35 mouse cellular contexts compared by ENCODE assay signal in the genomic region with DNA sequence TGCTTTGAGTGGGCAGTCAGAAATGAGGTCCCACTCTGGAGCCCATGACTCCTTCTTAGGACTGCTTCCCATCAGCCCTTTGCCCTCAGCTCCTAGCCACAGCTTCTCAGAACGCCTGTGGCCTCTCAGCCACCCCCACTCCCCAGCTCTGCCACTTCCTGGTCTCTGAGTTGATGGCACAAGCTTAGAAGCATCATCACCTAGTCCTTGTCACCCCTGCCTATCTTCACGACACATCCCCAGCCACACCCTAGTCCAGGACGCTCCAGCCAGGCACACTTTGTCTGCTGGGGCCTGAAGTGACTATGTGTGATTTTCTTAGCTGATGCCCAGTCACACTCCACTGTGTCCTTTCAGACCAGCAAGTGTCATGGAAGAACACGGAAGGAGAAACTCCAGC. TPM values are rescaled to one million over a fixed set of nuclear protein-coding genes. Genes with fewer than 3 reads are reported as not detected.
DNase-seq lines count a peak whose midpoint lies in the region; ATAC-seq and TF ChIP-seq lines count a peak whose summit lies in the region.
"Had no signal": no experiment of that assay in that cellular context is flagged by ENCODE, and none has a peak within 500 bp of the region (broad histone marks: within the 10 kb centered on the region; RNA-seq: fewer than 3 reads in every experiment).

No protein-coding gene starts in this region.

- no peak overlapping the region for H3K9ac ChIP-seq in liver, postnatal 0 days (replicated peaks)
- H3K9ac ChIP-seq in liver, embryonic 14.5 days (replicated peaks), result no peak overlapping the region
- H3K9ac ChIP-seq in forebrain, embryonic 11.5 days (ENCODE audit: low read length), result no peak overlapping the region
- H3K9ac ChIP-seq: forebrain, embryonic 12.5 days; forebrain, postnatal 0 days; heart, embryonic 12.5 days; hindbrain, embryonic 15.5 days; limb, embryonic 12.5 days; midbrain, embryonic 12.5 days; neural tube, embryonic 13.5 days had no signal

- H3K4me1 ChIP-seq in liver, postnatal 0 days (ENCODE audit: insufficient read depth), result peaks cover 14% of the 10 kb centered on the region; the same call in 1 of the 2 replicates
- H3K4me1 ChIP-seq in liver, embryonic 14.5 days (replicated peaks; ENCODE audit: control insufficient read depth in 2 of 2, insufficient read depth in 2 of 2, low read length in 1 of 2), result peaks cover 7 to 13% of the 10 kb centered on the region in 2 experiments; a peak in 3 of 4 replicates
- H3K4me1 ChIP-seq in forebrain, embryonic 11.5 days (replicated peaks; ENCODE audit: control insufficient read depth, insufficient read depth, low read length), result no peaks in the 10 kb centered on the region
- H3K4me1 ChIP-seq: neural tube, embryonic 13.5 days had no signal

- no peak for ATAC-seq in liver, postnatal 0 days
- ATAC-seq in liver, embryonic 14.5 days (ENCODE audit: insufficient read depth), result peak; percentile 61
- peak; percentile 77 for ATAC-seq in megakaryocyte progenitor cell, adult 5-6 weeks (replicated peaks; ENCODE audit: poor library complexity)
- ATAC-seq in forebrain, embryonic 11.5 days (replicated peaks; ENCODE audit: low FRiP score), result no peak
- ATAC-seq: CD4-positive, CD25-positive, alpha-beta regulatory T cell, adult 4 months; forebrain, postnatal 0 days; inflammation-experienced regulatory T-cells, adult 6 months; lung, postnatal 0 days had no signal

- H3K9me3 ChIP-seq in liver, postnatal 0 days (ENCODE audit: low read length), result no peaks in the 10 kb centered on the region
- no peaks in the 10 kb centered on the region for H3K9me3 ChIP-seq in liver, embryonic 14.5 days (ENCODE audit: control insufficient read depth, low read length)
- no peaks in the 10 kb centered on the region for H3K9me3 ChIP-seq in forebrain, embryonic 11.5 days (ENCODE audit: control insufficient read depth, low read length)
- H3K9me3 ChIP-seq: forebrain, embryonic 12.5 days; heart, embryonic 12.5 days; hindbrain, embryonic 15.5 days; limb, embryonic 12.5 days; midbrain, embryonic 12.5 days; neural tube, embryonic 13.5 days had no signal

- H3K4me2 ChIP-seq in liver, postnatal 0 days (ENCODE audit: low read depth, low read length), result no peak overlapping the region
- no peak overlapping the region for H3K4me2 ChIP-seq in liver, embryonic 14.5 days (ENCODE audit: low read depth)
- H3K4me2 ChIP-seq in forebrain, embryonic 11.5 days (ENCODE audit: low read depth, low read length, severe bottlenecking), result no peak overlapping the region
- H3K4me2 ChIP-seq: forebrain, embryonic 12.5 days; heart, embryonic 12.5 days; hindbrain, embryonic 15.5 days; limb, embryonic 12.5 days; midbrain, embryonic 12.5 days; neural tube, embryonic 13.5 days had no signal

- no peaks in the 10 kb centered on the region for H3K27me3 ChIP-seq in liver, postnatal 0 days (ENCODE audit: insufficient read depth, low read length)
- no peaks in the 10 kb centered on the region for H3K27me3 ChIP-seq in liver, embryonic 14.5 days (ENCODE audit: control insufficient read depth, insufficient read depth, low read length)
- H3K27me3 ChIP-seq in forebrain, embryonic 11.5 days (ENCODE audit: control insufficient read depth, insufficient read depth, low read length), result no peaks in the 10 kb centered on the region
- H3K27me3 ChIP-seq: forebrain, embryonic 12.5 days; hindbrain, embryonic 15.5 days; limb, embryonic 12.5 days; midbrain, embryonic 12.5 days; neural tube, embryonic 13.5 days had no signal

- peak; percentile 39 for DNase-seq in liver
- DNase-seq in liver, postnatal 0 days, result no peak
- DNase-seq in liver, embryonic 14.5 days (ENCODE audit: low read depth in 3 of 3, low spot score in 3 of 3), result no peak
- no peak for DNase-seq in lung, postnatal 10 days
- no peak for DNase-seq in adrenal gland, postnatal 4 days (ENCODE audit: low spot score in 2 of 2)
- DNase-seq in forebrain, embryonic 11.5 days (ENCODE audit: low spot score), result no peak
- DNase-seq: adrenal gland, postnatal 25 days; cerebellum, adult 18-20 months; cerebellum, postnatal 10 days; forebrain, postnatal 0 days; gastrocnemius, postnatal 25 days; heart, adult 18-20 months; kidney, adult 11 months; kidney, postnatal 25 days; lung, adult 18-20 months; right cerebral cortex, postnatal 4 days had no signal

- no peak overlapping the region for H3K27ac ChIP-seq in liver, postnatal 0 days (ENCODE audit: low read depth)
- no peak overlapping the region for H3K27ac ChIP-seq in liver, embryonic 14.5 days
- no peak overlapping the region for H3K27ac ChIP-seq in forebrain, embryonic 11.5 days (ENCODE audit: low read depth, low read length)
- H3K27ac ChIP-seq: forebrain, embryonic 12.5 days; hindbrain, embryonic 15.5 days; layer of hippocampus, adult 2 months; left cerebral cortex, adult 2 months; limb, embryonic 12.5 days; macrophage; midbrain, embryonic 12.5 days; neural tube, embryonic 13.5 days had no signal

- no peaks in the 10 kb centered on the region for H3K36me3 ChIP-seq in liver, postnatal 0 days (replicated peaks; ENCODE audit: insufficient read depth, low read length)
- no peaks in the 10 kb centered on the region for H3K36me3 ChIP-seq in liver, embryonic 14.5 days (replicated peaks; ENCODE audit: control insufficient read depth, insufficient read depth, low read depth)
- no peaks in the 10 kb centered on the region for H3K36me3 ChIP-seq in forebrain, embryonic 11.5 days (ENCODE audit: control insufficient read depth, insufficient read depth, low read length)
- H3K36me3 ChIP-seq: forebrain, embryonic 12.5 days; heart, embryonic 12.5 days; hindbrain, embryonic 15.5 days; limb, embryonic 12.5 days; midbrain, embryonic 12.5 days; neural tube, embryonic 13.5 days had no signal

- no peak for TF ChIP-seq CTCF in liver, postnatal 0 days (IDR thresholded peaks at IDR 0.05; ENCODE audit: low read depth)
- no peak for TF ChIP-seq CTCF in liver, embryonic 14.5 days (IDR thresholded peaks at IDR 0.05; ENCODE audit: low read depth)

- H3K4me3 ChIP-seq in liver, postnatal 0 days (ENCODE audit: low read depth, low read length), result no peak overlapping the region
- no peak overlapping the region for H3K4me3 ChIP-seq in liver, embryonic 14.5 days (ENCODE audit: insufficient read depth in 1 of 2, low read depth in 2 of 2, low read length in 2 of 2)
- H3K4me3 ChIP-seq in forebrain, embryonic 11.5 days (ENCODE audit: low read depth, low read length), result no peak overlapping the region
- H3K4me3 ChIP-seq: erythroblast, embryonic 14.5 days; forebrain, embryonic 12.5 days; heart, embryonic 12.5 days; hindbrain, embryonic 15.5 days; layer of hippocampus, adult 2 months; left cerebral cortex, adult 2 months; limb, embryonic 12.5 days; midbrain, embryonic 12.5 days; neural tube, embryonic 13.5 days had no signal

- 29% methylated on average over 4 of the region's 4 CpGs for WGBS in liver, postnatal 0 days (ENCODE audit: insufficient replicate concordance)
- WGBS in liver, embryonic 14.5 days (ENCODE audit: insufficient replicate concordance), result 7% methylated on average over 4 of the region's 4 CpGs
- WGBS in forebrain, embryonic 11.5 days, result 80% methylated on average over 4 of the region's 4 CpGs

- no peak for TF ChIP-seq EP300 in liver, postnatal 0 days (IDR thresholded peaks at IDR 0.05; ENCODE audit: low read depth)
- no peak for TF ChIP-seq EP300 in liver, embryonic 14.5 days (IDR thresholded peaks at IDR 0.05; ENCODE audit: low read depth)

RNA-seq across cellular contexts. Expression of gene Spata21, which starts 10.8 kb away (rescaled TPM):
- polyA plus RNA-seq in liver, postnatal 0 days (2015; fragmentation: Nextera tagmentation; extraction: Ambion mirVana), result not detected in 2 replicates
- 0.03 TPM in 1 of 2 replicates, not detected in the other for polyA plus RNA-seq in liver, embryonic 14.5 days (2012; rRNA removed)
- polyA plus RNA-seq in liver, embryonic 14.5 days (2014; fragmentation: Nextera tagmentation; extraction: Ambion mirVana), result not detected in 2 replicates
- total RNA-seq in megakaryocyte progenitor cell, adult 5-6 weeks (2015), result not detected in 2 replicates
- not detected in 2 replicates for total RNA-seq in megakaryocyte progenitor cell, adult 5-6 weeks (2017)
- under 1 TPM; 0.68 to 0.81 TPM for total RNA-seq in adrenal gland, postnatal 4 days (2021)
- not detected in 2 replicates for polyA plus RNA-seq in forebrain, embryonic 11.5 days (2014; fragmentation: Nextera tagmentation; extraction: Ambion mirVana)
- total RNA-seq: adrenal gland, adult 18-20 months; adrenal gland, postnatal 25 days; gastrocnemius, postnatal 25 days; heart, adult 18-20 months; hematopoietic stem cell, adult 5-6 weeks; layer of hippocampus, adult 2 months had no signal
- polyA plus RNA-seq: brain, embryonic 14.5 days; embryonic facial prominence, embryonic 14.5 days; erythroblast, embryonic 14.5 days; heart, embryonic 12.5 days; heart, postnatal 0 days; limb, embryonic 12.5 days; macrophage; neural tube, embryonic 13.5 days had no signal

RNA-seq across cellular contexts. Expression of gene Necap2, which starts 20.8 kb away (rescaled TPM):
- polyA plus RNA-seq in liver, postnatal 0 days (2015; fragmentation: Nextera tagmentation; extraction: Ambion mirVana), result 47.1 and 53.0 TPM in 2 replicates
- polyA plus RNA-seq in liver, embryonic 14.5 days (2012; rRNA removed), result 58.9 and 60.3 TPM in 2 replicates
- polyA plus RNA-seq in liver, embryonic 14.5 days (2014; fragmentation: Nextera tagmentation; extraction: Ambion mirVana), result 88.7 and 99.5 TPM in 2 replicates
- 33.5 and 37.1 TPM in 2 replicates for total RNA-seq in megakaryocyte progenitor cell, adult 5-6 weeks (2015)
- total RNA-seq in megakaryocyte progenitor cell, adult 5-6 weeks (2017), result 50.4 and 64.3 TPM in 2 replicates
- total RNA-seq in adrenal gland, postnatal 4 days (2021), result 10 to 100 TPM; 66.0 to 69.1 TPM
- 50.0 and 51.2 TPM in 2 replicates for polyA plus RNA-seq in forebrain, embryonic 11.5 days (2014; fragmentation: Nextera tagmentation; extraction: Ambion mirVana)

RNA-seq across cellular contexts. Expression of gene Crocc, which starts 38.6 kb away (rescaled TPM):
- 0.32 and 0.47 TPM in 2 replicates for polyA plus RNA-seq in liver, postnatal 0 days (2015; fragmentation: Nextera tagmentation; extraction: Ambion mirVana)
- polyA plus RNA-seq in liver, embryonic 14.5 days (2012; rRNA removed), result 1.3 and 1.7 TPM in 2 replicates
- polyA plus RNA-seq in liver, embryonic 14.5 days (2014; fragmentation: Nextera tagmentation; extraction: Ambion mirVana), result 0.35 and 0.53 TPM in 2 replicates
- 1.1 and 3.3 TPM in 2 replicates for total RNA-seq in megakaryocyte progenitor cell, adult 5-6 weeks (2015)
- total RNA-seq in megakaryocyte progenitor cell, adult 5-6 weeks (2017), result 5.8 and 6.0 TPM in 2 replicates
- 10 to 100 TPM; 16.3 to 24.0 TPM for total RNA-seq in adrenal gland, postnatal 4 days (2021)
- 14.3 and 15.3 TPM in 2 replicates for polyA plus RNA-seq in forebrain, embryonic 11.5 days (2014; fragmentation: Nextera tagmentation; extraction: Ambion mirVana)

RNA-seq across cellular contexts. Expression of gene Szrd1, which starts 40.6 kb away (rescaled TPM):
- 16.8 and 17.7 TPM in 2 replicates for polyA plus RNA-seq in liver, postnatal 0 days (2015; fragmentation: Nextera tagmentation; extraction: Ambion mirVana)
- 13.3 and 14.2 TPM in 2 replicates for polyA plus RNA-seq in liver, embryonic 14.5 days (2012; rRNA removed)
- polyA plus RNA-seq in liver, embryonic 14.5 days (2014; fragmentation: Nextera tagmentation; extraction: Ambion mirVana), result 14.3 and 17.2 TPM in 2 replicates
- total RNA-seq in megakaryocyte progenitor cell, adult 5-6 weeks (2015), result 33.2 and 43.0 TPM in 2 replicates
- total RNA-seq in megakaryocyte progenitor cell, adult 5-6 weeks (2017), result 38.8 and 52.7 TPM in 2 replicates
- total RNA-seq in adrenal gland, postnatal 4 days (2021), result 100 to 1,000 TPM; 115 to 132 TPM
- polyA plus RNA-seq in forebrain, embryonic 11.5 days (2014; fragmentation: Nextera tagmentation; extraction: Ambion mirVana), result 22.9 and 26.1 TPM in 2 replicates

RNA-seq across cellular contexts. Expression of gene Fbxo42, which starts 48.8 kb away (rescaled TPM):
- 11.2 and 11.7 TPM in 2 replicates for polyA plus RNA-seq in liver, postnatal 0 days (2015; fragmentation: Nextera tagmentation; extraction: Ambion mirVana)
- 7.5 and 8.3 TPM in 2 replicates for polyA plus RNA-seq in liver, embryonic 14.5 days (2012; rRNA removed)
- polyA plus RNA-seq in liver, embryonic 14.5 days (2014; fragmentation: Nextera tagmentation; extraction: Ambion mirVana), result 17.6 and 20.6 TPM in 2 replicates
- total RNA-seq in megakaryocyte progenitor cell, adult 5-6 weeks (2015), result 15.4 and 16.4 TPM in 2 replicates
- total RNA-seq in megakaryocyte progenitor cell, adult 5-6 weeks (2017), result 10.5 and 11.4 TPM in 2 replicates
- 10 to 100 TPM; 25.3 to 25.9 TPM for total RNA-seq in adrenal gland, postnatal 4 days (2021)
- 30.8 and 31.6 TPM in 2 replicates for polyA plus RNA-seq in forebrain, embryonic 11.5 days (2014; fragmentation: Nextera tagmentation; extraction: Ambion mirVana)

Comparison
In these comparisons a context has a peak if more than half of its experiments do, and no peak if none do; other contexts are left out.
1. ATAC-seq: peak in liver, embryonic 14.5 days (single experiment) and megakaryocyte progenitor cell, adult 5-6 weeks (single experiment); none in liver, postnatal 0 days (single experiment) and forebrain, embryonic 11.5 days (single experiment).